Mouse (Mus musculus) gastrocnemius, adult 8-10 months (tissue): ENCODE data around the gene Vps13a. TPM values are rescaled to one million over a fixed set of nuclear protein-coding genes. Genes with fewer than 3 reads are reported as not detected.
"Not testable (repeated sequence)": the region's sequence is repeated elsewhere in the genome, so short reads cannot be mapped to it uniquely, and the experiment has no call there.

Source experiments
- DNase-seq, 2 experiments: peaks; one replicate each; pipeline ENCODE4 v3.0.0; 2022; ENCODE audit warnings: low spot score in 2 of 2
- total RNA-seq, 4 experiments: library from RNA; stranded (reverse); gene quantifications; 2 replicates each; pipeline ENCODE4 v1.2.4; 2022

The Vps13a gene
- total RNA-seq = 10 to 100 TPM; 23.9 to 36.7 (median 27.1) TPM

DNA sequence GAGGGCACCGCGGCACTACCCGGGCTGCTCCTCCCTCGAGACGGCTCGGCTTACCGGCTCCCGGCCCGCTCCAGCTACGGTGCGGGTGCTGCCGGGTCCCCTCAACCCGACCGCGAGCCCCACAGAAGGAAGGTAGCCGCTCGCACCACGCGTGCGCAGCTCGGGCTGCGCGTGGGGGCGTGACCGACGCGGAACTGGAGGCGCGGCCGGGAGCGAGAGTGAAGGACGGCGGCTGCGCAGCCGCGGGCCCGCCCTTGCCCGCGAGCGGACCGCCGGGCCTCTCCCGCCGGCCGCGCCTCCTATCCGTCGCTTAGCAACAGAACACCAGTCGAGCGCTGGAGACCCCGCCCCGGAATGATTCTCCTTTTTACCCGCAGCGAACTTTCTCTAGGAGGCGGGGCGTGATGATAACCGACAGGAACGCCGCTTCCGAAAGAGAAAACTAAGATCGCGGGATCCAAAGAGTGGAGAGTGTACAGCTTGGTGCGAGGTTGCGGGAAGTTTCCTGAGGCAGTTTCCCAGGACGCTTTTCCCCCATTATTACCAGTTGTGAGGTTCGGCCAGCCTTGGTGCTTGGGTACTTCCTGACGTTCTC is at the start of gene Vps13a:
Gene Vps13a, minus strand, starts transcription at position 144 of the 595 bp plus-strand sequence.
- DNase-seq = peak; percentile 77 to 86

DNA sequence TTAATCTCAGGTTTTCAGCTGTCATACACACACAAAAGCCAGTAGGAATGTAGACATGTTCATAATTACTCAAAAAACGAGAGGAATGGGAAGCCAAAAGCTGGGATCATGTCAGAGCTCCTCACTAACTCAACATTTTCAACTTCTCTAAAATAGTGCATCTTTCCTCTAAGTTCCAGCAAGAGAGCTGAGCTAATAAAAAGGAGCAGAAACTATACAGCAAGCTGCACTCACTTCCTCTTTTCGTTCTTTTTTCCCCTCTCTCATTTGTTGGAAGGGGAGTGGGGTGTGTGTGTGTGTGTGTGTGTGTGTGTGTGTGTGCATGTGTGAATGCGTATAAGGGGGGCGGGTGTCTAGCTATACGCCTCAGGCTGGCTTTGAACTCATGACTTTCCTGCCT is 46.9 kb upstream of the Vps13a start:
- DNase-seq = no peak

DNA sequence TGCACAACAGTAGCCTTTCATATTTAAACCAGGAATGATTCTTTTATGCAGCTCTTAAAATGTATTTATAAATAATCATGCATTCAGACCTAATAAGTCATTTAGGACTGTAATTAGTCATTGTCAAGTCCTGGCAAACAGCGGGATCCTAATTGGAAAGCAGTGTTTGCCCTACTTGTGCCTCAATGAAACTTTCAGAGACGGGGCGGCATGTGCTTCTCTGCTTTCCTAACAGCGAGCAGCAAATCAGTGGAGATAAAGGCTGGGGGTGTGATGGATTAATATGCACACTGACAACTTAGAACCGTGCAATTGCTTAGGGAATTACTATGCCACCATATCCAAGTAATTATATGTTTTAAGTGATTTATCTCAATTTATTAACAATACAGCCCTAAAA is 44.5 kb upstream of the Vps13a start:
- DNase-seq = no peak

DNA sequence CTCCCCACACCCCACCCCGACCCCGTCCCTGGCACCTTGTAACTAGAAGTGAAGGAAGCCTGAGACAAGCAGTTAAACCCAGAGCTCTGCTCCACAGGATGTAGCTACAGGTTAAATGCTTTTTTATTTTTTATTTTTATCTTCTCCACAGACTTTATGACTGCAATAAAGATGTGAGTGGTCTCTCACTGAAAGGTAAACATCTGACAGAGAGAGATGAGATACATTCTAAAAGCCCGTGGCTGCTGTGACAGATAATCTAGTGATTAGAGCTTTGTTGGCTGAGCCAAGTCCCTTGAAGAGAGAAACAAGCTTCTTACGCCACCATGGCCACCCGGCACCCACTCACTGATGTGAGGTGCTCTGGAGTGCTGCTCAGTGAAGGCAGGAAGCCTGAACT is 34.1 kb upstream of the Vps13a start:
- no peak for DNase-seq

DNA sequence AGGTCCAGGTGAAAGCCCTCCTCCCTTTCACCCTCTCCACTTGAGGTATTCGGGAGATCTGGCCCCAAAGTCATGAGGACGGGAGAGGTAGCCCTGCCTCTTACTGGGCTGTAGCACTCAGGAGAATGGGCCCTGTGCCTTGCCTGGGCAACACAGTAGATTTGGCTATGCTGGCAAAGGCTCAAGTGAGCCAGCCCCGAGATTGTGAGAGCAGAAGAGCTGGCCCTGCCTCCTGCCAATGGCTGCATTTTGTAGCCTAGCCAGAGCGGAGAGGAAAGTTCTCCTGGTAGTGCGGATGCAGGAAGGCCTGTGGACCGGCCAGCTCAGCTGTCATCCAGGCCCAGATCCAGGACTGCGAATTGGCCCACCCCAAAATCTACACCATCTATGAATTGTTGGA is 32.6 kb upstream of the Vps13a start:
- DNase-seq = no peak

DNA sequence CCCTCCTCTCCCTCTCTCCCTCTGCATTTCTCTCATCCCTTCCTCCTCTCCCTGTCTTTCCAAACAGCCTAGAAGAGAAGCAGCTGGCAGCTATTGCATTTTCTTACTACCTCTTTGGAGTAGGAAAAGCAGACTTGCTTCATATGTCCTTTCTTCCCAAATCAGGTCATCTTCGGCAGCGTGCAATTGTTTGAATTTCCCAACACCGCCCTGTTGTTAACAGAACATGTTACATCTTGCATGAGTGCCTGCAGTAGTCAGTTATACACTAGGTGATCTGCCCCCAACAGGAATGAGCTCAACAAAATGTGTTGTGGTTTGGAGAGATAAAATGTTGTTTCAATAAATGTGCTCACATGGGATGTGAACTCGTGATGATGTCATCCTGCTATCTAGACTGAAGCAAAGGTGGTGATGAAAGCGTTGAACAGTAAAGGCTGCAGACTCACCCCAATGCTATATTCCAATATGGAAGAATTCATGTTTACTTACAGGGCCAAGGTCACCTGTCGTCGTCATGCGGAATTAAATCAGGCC is 31.4 kb upstream of the Vps13a start:
- no peak for DNase-seq

DNA sequence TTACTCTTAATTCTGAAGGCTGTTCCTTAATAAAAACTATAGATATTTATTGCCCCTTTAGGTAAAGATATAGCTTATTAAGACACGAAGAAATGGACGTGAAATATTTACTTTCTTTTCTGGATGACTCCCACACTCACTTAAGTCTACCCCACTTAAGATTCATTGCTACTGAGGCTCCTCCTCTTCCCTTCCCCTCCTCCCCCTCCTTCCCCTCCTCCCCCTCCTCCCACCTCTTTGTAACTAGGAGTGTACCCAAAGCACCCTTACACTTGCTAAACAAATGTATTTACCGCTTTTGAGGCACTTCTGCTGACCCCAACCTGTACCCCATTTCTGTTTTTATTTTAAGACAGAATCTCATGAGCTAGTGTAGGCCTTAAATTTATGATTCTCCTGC is 24.4 kb upstream of the Vps13a start:
- no peak for DNase-seq

DNA sequence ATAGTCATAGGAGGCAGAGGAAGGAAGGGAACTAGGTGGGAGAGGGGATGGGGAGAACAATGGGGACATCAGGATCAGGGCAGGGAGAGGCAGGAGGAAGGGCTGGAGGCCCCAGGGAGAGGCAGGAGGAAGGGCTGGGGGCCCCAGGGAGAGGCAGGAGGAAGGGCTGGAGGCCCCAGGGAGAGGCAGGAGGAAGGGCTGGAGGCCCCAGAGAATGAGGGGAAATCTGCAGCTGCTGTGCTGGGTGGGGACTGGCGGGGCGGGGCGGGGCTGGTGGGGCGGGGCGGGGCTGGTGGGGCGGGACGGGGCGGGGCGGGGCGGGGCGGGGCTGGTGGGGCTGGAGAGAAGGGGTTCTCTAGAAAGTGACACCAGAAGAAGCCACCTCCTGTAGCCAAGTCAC is 23.8 kb upstream of the Vps13a start:
- no peak for DNase-seq

DNA sequence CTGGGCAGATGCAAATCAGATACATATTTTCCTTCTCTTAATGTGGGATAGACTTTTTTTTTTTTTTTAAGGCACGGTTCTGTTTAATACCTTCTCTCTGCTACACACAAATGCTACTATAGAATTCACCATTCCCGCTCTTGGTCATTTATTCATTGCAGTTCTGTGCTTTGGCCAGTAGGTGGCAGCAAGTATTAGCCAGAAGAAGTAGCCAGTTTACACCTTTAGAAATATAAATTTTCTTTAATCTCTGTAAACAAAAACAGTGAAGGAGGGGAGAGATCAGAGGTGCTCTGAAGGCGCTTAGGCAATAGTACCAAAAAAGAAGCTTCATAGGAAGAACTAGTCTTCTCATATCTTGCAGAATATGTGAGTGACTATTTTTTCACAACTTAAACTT is 22.0 kb upstream of the Vps13a start:
- DNase-seq = no peak

DNA sequence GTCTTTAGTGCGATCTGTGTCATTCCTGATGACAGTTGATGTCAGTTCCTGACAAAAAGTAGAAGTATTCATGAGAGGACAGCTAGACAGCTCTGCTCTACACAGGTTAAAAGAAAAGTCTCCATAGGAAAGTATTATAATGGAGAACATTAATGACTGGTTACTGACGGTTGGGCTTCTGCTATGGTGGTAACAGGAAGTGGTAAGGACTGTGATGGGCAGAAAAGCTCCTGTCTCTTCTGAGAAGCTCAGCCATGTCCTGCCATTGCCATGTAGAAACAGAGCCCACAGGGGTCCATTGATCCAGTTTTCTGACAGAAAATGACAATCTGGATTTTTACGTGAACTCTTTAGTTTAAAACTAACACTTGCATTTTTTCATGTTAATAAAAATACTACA is 21.4 kb upstream of the Vps13a start:
- no peak for DNase-seq

DNA sequence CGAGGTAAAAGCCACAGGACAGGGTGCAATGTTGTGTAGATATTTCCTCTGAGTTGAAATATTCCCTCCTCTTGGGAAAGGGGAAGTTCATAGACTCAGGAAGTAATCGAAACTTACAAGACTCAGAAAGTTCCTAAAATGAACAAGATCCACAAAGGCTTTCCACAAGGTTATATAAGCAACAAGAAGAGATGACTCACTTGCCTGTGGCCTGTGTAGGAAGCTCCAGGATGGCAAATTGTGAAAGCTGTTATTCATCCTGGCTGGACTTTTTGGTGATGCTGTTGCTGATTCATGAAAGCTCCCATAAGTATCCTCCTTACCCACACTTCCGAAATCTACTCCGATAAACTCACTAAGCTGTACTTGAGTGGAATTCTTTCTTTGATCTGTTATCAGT is 17.2 kb upstream of the Vps13a start:
- no peak for DNase-seq

DNA sequence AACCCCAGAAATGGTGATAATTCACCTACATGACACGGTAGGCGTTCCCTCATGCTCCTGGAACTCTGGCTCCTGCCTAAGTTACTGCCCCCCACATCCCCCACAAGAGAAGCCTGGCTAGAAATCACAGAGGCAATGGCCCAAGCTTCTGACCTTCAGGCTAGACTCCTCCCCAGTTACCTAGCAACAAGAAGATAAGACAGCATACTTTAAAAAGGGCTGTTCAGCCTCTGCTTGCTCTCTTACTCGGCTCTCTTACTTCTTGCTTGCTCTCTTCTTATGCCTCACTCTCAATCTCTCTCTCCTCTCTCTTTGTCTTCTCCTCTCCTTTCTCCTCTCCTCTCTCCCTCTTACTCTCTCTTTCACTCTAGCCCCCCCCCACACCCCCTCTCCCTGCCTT is 13.8 kb upstream of the Vps13a start:
- DNase-seq = not testable (repeated sequence)

DNA sequence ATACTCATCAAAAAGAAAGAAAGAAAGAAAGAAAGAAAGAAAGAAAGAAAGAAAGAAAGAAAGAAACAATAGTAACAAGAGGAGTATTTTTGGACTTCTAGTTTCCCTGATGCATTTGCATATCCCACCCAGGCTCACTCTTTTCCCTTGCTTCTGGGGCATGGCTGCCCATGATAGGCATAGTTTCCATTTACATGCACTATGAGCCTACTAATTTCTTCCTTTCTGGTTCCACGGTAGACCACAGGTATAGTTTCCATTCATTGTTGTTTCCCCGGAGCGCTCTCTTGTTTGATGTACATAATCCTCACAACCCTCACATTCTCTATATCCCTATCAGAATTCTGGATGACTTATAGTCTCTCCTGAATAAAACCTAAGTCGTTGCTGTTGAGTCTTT is 9.2 kb upstream of the Vps13a start:
- DNase-seq = no peak

DNA sequence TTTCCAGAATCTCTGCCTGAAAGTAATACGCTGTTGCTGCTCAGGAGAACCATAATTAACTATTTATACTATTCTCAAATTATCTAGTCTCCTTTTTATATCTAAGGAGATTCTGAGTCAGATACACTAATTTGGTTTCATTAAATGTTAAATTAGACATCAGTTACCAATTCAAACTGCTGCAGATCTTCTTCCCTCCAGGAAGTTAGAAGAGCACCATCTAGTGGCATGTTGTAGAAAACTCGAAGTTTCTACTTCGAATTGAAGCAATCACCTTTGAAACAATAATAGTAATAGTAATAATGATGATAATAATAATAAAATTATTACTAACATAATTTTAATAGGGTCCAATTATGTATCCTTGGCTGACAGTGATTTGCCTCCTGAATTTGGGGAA is 4.1 kb upstream of the Vps13a start:
- no peak for DNase-seq

DNA sequence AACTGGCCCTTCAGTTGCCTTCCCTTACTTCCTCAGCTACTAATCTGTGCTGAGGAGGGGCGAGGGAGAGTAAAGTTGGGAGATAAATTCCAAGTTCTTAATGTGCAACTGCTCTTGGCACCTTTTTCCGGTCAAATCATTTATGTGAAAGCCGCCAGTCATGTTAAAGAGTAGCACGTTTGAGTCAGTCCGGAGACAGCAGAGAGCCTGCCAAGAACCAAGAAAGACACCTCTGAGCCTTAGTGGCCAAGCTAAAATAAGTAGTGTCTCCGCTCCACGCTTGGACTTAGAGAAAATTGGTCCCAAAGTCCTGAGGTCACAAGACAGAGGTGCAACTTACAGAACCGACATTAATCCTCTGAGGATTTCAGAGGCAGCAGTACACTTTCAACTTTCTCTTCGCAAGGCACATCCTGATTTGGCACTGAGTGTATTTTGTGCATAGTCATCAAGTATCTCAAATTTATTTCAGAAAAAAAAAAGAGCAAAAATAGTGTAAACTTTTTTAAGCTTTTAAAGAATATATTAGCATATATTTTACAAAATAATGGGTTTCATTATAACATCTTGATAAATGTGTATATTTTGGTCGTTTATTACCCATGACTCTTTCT is 780 bp upstream of the Vps13a start:
- no peak for DNase-seq

DNA sequence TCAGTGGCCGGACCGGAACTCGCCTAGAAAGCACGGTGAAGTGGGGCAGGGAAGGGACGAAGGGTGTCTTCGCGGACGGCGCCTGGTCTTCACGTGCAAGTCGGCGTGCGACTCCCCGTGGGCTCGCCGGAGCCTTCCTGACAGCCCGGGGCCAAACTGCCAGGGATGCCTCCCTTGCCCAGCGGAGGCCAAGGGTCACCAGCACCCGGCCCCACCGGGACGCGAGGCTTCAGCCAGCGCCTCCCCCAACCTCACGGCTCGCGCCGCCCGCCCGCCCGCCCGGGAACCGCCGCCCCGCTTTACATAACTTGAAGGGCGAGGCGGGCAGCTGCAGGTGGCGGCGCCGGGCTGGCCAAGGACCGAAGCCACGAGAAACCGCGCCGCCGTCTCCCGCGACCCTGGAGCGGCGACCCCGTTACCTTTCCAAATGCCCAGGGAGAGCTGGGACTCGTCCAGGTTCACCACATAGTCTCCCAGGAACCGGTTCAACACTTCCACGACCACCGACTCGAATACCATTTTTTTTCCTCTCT is 416 bp downstream of the Vps13a start:
- DNase-seq = peak; percentile 21 to 44

DNA sequence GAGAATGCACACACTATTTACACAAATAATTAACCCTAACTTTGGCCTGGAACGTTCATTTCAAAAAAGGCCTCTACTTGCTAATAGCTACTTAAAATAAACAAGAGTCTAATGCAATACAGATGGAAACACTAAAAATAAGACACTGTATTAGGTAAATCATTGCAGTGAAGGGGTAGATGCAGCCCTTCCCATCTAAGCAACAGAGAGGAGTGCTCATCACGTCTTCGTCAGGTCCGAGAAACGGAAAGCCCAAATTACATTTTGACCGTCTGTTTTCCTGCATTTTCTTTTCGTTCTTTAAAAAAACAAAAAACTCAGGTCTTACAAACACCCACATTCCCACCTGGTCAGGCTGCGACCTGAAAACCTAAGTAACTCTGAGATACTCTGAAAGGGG is 947 bp downstream of the Vps13a start:
- no peak for DNase-seq

DNA sequence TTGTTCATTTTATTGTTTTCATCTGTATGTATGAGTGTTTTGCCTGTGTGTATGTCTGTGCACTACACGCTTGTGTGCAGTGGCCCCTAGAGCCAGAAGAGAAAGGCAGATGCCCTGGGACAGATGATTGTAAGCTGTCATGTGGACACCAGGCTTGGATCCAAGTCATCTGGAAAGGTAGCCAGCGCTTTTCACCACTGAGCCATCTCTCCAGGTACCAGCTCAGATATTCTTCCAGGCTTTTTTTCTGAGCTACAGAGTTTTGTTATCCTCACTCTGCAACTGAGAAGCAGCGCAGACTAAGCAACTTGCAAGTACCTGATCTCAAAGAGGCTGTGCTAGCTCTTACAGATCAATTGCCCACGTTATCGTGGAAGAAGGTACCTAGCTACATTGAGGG is 1.5 kb downstream of the Vps13a start:
- DNase-seq = no peak

DNA sequence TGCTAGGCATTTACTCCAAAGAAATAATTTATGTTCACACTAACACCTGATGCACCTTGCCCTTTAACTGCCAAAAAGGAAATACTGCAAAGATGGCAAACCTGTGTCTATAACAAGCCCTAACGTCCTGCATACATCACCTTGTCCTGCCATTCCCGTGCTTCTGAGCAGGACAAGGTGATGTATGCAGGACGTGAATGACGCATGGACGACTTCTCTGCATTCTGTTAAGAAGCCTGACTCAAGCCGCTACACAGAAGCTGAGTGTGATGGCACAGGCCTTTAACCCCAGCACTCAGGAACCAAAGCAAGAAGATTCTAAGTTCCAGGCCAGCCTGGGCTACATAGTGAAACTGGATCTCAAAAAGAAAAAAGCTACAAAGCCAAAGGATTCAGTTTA is 2.2 kb downstream of the Vps13a start:
- no peak for DNase-seq

DNA sequence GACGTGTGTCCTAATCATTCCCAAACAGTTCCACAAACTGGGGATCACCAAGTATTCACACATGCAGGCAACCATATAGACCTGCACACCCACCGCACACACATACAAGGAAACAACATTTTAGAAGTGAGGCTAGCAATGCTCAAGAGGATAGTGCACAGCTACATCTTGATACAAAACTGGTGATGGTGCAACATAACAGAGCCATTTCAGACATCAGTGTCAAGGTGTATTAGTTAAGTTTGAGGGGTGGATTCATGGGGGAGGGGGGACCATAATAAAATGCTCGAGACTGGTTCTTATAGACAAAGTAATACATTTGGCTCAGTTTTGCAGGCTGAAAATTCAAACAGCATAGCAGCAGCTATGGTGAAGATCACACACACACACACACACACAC is 2.8 kb downstream of the Vps13a start:
- DNase-seq = no peak

DNA sequence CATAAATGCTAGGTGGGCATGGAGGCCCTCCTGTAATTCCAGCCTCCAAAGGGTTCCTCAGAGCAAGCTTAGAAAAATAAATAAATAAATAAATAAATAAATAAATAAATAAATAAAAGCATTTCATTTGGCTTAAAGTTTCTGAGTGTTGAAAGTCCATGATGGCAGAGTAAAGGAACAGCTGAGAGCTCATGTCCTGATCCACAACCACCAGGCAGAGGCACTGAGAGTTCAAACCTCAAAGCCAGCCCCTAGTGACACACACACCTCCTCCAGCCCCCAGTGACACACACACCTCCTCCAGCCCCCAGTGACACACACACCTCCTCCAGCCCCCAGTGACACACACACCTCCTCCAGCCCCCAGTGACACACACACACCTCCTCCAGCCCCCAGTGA is 3.3 kb downstream of the Vps13a start:
- not testable (repeated sequence) for DNase-seq

DNA sequence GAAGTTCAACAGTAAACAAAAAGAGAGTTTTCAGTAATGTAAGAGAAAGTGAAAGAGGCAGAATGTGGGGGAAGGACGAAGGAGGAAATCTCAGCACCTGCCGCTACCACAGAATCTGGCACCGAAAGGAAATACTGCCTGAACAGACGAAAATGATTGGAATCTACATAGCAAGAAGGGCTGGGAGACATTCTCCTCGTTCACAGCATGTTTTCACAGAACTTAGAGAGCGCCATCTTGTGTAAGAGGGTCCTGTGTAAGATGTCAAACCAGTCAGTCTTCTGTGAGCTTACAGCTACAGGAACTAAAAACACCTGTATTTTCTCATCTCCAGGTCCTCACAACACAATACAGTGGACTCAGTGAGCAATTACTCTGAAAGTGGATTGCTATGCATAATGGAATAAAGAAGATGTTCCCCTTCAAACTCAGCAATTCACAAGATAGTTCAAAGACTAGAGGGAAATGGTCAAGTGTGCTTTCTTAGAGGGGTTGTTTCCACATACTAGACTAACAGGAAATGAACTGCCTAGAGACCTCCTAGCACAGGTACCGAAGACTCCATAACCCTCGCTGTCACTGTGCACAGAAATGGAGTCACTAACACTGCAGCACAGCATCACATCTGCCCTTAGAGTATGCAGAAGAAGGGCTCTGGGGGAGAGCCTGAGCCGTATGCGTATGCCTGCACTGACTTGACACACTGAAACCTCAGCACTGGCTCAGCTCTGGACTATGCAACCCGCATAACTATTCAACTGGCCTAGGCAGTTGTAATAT is 7.3 kb downstream of the Vps13a start:
- no peak for DNase-seq
